Mouse (Mus musculus): ENCODE results near the gene Nrbp1.

- TF ChIP-seq CTCF (IDR thresholded peaks at IDR 0.05; ENCODE audit: borderline replicate concordance, control insufficient read depth, extremely low read depth, insufficient read depth, low read length, poor library complexity) (no peak), POLR2A (IDR thresholded peaks at IDR 0.05; ENCODE audit: control insufficient read depth, extremely low read depth, insufficient read depth, low read length, poor library complexity) (no peak)
These were observed 47.6 kb downstream of the Nrbp1 start for GRCm38 (mm10) chr5:31288225-31288624.

Data from thymus, adult 2 months (tissue).